Mouse (Mus musculus) c-Kit-positive CD71-negative TER-119-negative erythroid progenitor cells, embryonic 14.5 days (primary cell): ENCODE data around the gene Lrig2.
"Not testable (repeated sequence)": the region's sequence is repeated elsewhere in the genome, so short reads cannot be mapped to it uniquely, and the experiment has no call there.

Experiments used
- DNase-seq: peaks from one replicate; pipeline ENCODE4 v3.0.0-alpha.2; 2013; ENCODE audit warnings: low read depth

The Lrig2 gene

DNA sequence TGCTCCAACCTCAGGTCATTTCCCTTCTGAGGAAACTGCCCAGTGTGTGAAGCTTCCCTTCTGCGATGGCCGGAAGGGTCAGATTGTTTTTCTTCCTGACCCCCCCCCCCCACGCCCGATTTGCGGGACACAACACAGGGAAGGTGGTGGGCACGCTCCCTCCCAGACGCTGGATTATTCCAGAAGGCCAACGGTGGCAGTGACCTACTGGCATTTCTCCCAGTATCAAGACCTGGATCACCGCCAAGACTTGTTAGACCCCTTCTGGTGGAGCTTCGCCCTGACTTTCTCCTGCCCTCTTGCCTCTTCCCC lies 79.9 kb downstream of the Lrig2 start:
- DNase-seq: no peak

DNA sequence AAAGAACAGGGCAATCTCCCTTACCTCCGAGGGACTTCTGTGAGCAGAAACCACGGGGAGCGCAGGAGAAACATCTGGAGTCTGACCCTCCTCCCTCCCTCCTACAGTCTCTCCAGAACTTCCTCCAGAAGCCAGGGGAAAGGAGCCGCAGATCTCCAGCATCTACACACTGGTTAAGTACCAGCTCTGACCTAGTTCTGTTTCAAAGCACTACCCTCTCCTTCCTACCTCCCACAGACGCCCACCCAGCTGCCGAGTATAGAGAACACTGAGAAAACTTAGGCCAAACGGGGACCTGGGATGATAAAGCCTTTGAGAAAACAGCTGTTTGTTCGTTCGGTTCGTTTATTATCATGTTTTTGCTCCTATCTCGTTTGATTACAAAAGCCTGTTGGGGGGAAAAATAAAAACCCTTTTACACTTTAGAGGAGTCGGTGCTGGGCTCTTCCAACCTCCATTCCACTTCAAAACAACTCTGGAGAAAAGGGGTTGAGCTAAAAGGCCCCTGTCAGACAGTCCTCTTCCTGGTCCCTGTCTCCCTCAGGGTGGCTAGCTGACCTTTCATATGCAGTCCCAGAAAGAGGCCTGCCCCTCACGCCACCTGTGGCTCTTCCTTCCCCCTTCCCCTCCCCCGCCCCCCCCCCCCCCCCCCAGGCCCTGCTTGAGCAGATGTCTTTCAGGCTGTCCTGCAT lies 80.4 kb downstream of the Lrig2 start:
- DNase-seq: no peak

- DNase-seq: not testable (repeated sequence)
Measured at GRCm38 (mm10) chr3:104427354-104427753, 84.4 kb downstream of the Lrig2 start.

DNA sequence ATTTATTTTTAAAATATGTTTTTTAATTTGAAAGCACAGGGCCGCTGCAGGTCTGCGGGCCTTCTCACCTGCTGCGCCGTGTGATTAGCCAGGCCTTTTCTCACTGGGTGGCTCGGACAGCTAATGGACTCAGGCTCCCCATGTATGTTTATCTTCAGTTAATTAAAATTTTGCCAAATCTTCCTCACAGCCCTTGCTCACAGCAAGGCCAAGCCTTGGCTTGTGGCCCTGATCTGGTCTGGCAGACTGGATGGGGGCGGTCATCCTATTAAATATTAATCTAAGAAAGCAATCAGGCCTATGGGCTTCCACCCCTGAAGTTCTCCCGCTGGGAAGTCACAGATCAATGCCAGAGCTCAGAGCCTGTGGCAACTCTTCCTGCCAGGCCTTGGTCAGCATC lies 87.4 kb downstream of the Lrig2 start:
- DNase-seq: no peak

GRCm38 (mm10) chr3:104420929-104421328 lies 90.8 kb downstream of the Lrig2 start:
- DNase-seq: no peak

- DNase-seq: no peak
Measured at GRCm38 (mm10) chr3:104419990-104420389, 91.7 kb downstream of the Lrig2 start.

DNA sequence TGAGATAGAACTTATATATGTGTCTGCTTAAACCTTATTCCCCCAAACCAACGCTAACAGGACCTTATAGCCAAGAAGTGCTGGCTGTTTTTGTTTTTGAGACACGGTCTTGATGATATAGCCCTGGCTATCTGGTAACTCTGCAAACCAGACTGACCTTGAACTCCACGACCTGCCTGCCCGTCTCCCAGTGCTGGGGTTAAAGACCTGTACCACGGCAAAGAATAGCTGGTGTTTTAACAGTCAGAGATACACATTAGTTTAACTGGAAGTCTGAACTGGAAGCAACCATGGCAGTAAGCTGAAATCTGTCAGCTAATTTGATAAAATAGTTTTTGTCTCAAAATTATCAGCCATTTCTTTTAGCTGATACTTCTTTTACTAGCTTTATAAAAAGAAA lies 94.9 kb downstream of the Lrig2 start:
- DNase-seq: no peak

GRCm38 (mm10) chr3:104412482-104412881 lies 99.2 kb downstream of the Lrig2 start:
- no peak for DNase-seq

DNA sequence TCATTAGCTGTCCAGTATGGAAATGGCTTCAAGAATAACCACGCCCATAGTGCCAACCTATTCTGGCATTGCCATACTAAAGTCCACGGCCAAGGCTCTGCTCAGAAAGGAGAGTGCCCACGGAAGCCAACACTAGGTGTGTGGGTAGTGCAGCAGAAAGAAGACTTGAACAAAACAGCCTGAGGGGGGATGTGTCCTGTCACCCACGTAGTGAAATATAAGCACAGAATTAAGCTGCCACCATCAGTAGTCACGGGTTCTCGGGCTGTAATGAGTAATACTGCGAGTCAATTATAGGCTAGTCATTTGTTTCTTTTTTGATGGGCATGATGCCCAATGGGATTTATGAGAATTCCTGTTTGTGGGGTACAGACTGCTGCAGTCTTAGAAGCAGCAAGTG lies 104.2 kb downstream of the Lrig2 start:
- DNase-seq: no peak

DNA sequence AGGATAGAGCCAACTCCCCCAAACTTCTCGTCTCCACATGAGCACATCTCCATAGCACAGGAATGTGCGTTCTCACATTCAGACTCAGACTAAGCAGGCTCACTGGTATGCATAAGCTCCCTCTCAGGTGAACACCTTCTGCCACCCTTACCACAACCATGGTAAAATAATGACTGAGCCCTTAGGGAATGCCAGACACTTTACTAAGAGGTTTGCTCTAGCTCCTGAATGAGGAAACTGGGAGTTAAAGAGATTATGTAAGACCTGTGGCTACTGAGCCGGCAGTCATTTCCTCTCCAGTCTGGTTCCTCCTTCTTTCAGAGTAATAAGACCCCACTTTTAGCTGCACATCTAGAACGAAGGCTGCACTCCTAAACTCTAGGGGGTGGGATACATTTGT lies 108.1 kb downstream of the Lrig2 start:
- DNase-seq: peak; percentile 12

DNA sequence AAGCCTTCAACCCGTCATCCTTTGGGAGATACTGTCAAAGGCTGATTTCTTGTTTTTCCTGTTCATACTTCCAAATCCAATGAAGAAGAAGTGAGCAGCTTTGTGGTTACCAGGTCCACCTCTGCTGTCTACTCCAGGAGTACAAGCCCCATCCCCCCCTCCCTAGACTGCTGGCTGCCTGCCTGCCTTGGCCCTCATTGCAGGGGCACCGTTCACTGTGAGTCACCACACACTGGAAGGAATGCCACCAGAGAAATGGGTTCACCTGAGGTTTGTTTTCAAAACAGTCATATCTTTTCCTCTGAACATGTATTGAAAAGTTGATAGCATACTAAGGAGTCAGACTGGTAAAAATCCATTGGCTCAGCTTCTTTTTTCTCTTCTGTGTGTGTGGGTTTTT lies 110.5 kb downstream of the Lrig2 start:
- DNase-seq: no peak

GRCm38 (mm10) chr3:104400126-104400525 lies 111.6 kb downstream of the Lrig2 start:
- no peak for DNase-seq

GRCm38 (mm10) chr3:104399296-104400045 lies 112.2 kb downstream of the Lrig2 start:
- DNase-seq: no peak

- no peak for DNase-seq
Measured at GRCm38 (mm10) chr3:104397316-104397715, 114.4 kb downstream of the Lrig2 start.

DNA sequence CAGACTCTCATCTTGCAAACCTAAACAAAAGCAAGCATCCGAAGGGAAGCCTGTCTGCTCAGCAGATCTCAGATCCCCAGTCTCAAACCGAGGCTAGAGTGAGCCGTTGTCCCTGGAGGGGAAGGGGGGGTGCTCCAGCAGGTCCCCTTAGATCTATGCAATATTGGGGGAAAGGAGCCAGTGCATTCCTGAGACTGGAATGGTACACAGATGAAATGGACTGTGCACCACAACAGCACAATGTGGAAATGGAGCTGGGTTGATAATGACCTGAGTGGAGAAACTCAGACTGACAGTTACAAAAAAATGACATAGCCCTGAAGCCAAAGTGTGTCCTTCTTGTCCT lies 115.0 kb downstream of the Lrig2 start:
- no peak for DNase-seq

GRCm38 (mm10) chr3:104396067-104396735 lies 115.5 kb downstream of the Lrig2 start:
- no peak for DNase-seq

GRCm38 (mm10) chr3:104390072-104390471 lies 121.6 kb downstream of the Lrig2 start:
- DNase-seq: no peak

DNA sequence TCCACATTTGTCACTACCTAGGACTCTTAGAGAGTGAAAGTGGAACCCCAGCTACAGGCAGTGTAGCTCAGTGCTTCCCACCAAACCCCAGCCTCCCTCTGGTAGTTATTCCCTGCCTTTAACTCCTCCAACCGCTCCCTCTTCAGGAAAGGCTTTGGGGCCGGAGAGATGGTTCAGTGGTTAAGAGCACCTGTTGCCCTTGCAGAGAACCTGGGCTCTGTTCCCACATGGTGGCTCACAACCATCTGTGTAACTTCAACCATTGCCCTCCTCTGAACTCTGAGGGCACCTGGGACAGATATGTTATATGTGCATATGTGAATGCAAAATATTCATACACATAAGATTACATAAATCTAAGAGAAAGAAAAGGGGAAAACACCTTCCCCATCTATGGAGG lies 122.3 kb downstream of the Lrig2 start:
- no peak for DNase-seq

- no peak for DNase-seq
Measured at GRCm38 (mm10) chr3:104385587-104385986, 126.1 kb downstream of the Lrig2 start.

GRCm38 (mm10) chr3:104383681-104384341 lies 127.9 kb downstream of the Lrig2 start:
- DNase-seq: no peak

- no peak for DNase-seq
Measured at GRCm38 (mm10) chr3:104378228-104378627, 133.5 kb downstream of the Lrig2 start.

- no peak for DNase-seq
Measured at GRCm38 (mm10) chr3:104373907-104374306, 137.8 kb downstream of the Lrig2 start.

GRCm38 (mm10) chr3:104372374-104372773 lies 139.3 kb downstream of the Lrig2 start:
- no peak for DNase-seq
